Mouse (Mus musculus) testis, postnatal 14 days (tissue): ENCODE results near the gene Acap1.
"Not testable (repeated sequence)": the region's sequence is repeated elsewhere in the genome, so short reads cannot be mapped to it uniquely, and the experiment has no call there.

Source experiments
- DNase-seq: peaks from one replicate; pipeline ENCODE4 v3.0.0; 2021; ENCODE audit warnings: low spot score

The Acap1 gene

GRCm38 (mm10) chr11:69921114-69922011 is 26.0 kb upstream of the Acap1 start, which contains the start of gene Eif5a:
Gene Eif5a, minus strand, starts transcription at chr11:69921958.
- peak; percentile 100 for DNase-seq

- peak; percentile 85 for DNase-seq
Measured at GRCm38 (mm10) chr11:69920266-69921031, 25.1 kb upstream of the Acap1 start.

GRCm38 (mm10) chr11:69919661-69920265 is 24.4 kb upstream of the Acap1 start:
- peak; percentile 62 for DNase-seq

GRCm38 (mm10) chr11:69919053-69919452 is 23.7 kb upstream of the Acap1 start:
- DNase-seq, result no peak

- no peak for DNase-seq
Measured at GRCm38 (mm10) chr11:69918118-69918517, 22.8 kb upstream of the Acap1 start.

GRCm38 (mm10) chr11:69917379-69917948 is 22.1 kb upstream of the Acap1 start:
- no peak for DNase-seq

- DNase-seq, result not testable (repeated sequence)
Measured at GRCm38 (mm10) chr11:69916652-69917378, 21.5 kb upstream of the Acap1 start.

GRCm38 (mm10) chr11:69915667-69916627 is 20.6 kb upstream of the Acap1 start:
- no peak for DNase-seq

GRCm38 (mm10) chr11:69914917-69915430 is 19.6 kb upstream of the Acap1 start:
- DNase-seq, result no peak

- DNase-seq, result no peak
Measured at GRCm38 (mm10) chr11:69914372-69914764, 19.0 kb upstream of the Acap1 start.

GRCm38 (mm10) chr11:69913554-69914371 is 18.4 kb upstream of the Acap1 start, which contains the start of gene Gps2:
Gene Gps2, plus strand, starts transcription at chr11:69913888.
- peak; percentile 94 for DNase-seq

- DNase-seq, result no peak
Measured at GRCm38 (mm10) chr11:69912716-69913530, 17.6 kb upstream of the Acap1 start.

- DNase-seq, result no peak
Measured at GRCm38 (mm10) chr11:69911701-69912100, 16.4 kb upstream of the Acap1 start.

GRCm38 (mm10) chr11:69910781-69911560 is 15.6 kb upstream of the Acap1 start:
- no peak for DNase-seq

GRCm38 (mm10) chr11:69910177-69910576 is 14.8 kb upstream of the Acap1 start:
- no peak for DNase-seq

- DNase-seq, result no peak
Measured at GRCm38 (mm10) chr11:69909174-69909573, 13.8 kb upstream of the Acap1 start.

GRCm38 (mm10) chr11:69908645-69909044 is 13.3 kb upstream of the Acap1 start:
- no peak for DNase-seq
